Mouse (Mus musculus) small intestine, adult 2 months (tissue): Measurements from ENCODE around the gene Pmvk.

Source experiments
- CTCF ChIP-seq: fragments of 200-500 bp; IDR thresholded peaks from 2 replicates; pipeline ENCODE4 v1.5.1; 2012; ENCODE audit warnings: low read depth, mild to moderate bottlenecking, control low read depth, inconsistent platforms, low read length, moderate library complexity, mixed read lengths; ENCODE audit not compliant: insufficient replicate concordance, insufficient read length; ENCODE audit errors: extremely low read depth
- POLR2A ChIP-seq: fragments of 200-500 bp; IDR thresholded peaks from 2 replicates; pipeline ENCODE4 v1.6.1; 2012; ENCODE audit warnings: low read depth, mild to moderate bottlenecking, control low read depth, inconsistent platforms, low read length, moderate library complexity

DNA sequence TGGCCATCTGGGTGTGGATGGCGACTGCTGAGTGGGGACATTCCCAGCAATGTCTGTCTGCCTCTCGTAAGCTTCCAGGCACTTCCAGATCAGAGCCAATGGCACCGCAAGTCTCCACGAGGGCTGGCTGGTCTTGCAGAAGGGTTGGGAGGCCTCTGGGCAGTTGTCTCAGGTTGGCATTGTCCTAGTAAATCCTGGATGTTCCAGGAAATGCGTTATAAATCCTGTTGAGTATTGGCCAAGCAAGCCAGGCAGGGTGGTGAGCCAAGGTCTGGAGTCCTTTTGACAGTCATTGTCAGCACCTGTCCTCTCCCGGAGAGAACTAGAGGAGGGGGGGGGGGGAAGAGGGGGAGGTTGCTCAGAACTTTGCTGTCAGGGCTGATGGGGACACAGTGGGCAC, 24.7 kb downstream of the Pmvk start:
- TF ChIP-seq CTCF (no peak), POLR2A (no peak)
